Mouse (Mus musculus): ENCODE measurements around the gene Cox6a1.

DNA sequence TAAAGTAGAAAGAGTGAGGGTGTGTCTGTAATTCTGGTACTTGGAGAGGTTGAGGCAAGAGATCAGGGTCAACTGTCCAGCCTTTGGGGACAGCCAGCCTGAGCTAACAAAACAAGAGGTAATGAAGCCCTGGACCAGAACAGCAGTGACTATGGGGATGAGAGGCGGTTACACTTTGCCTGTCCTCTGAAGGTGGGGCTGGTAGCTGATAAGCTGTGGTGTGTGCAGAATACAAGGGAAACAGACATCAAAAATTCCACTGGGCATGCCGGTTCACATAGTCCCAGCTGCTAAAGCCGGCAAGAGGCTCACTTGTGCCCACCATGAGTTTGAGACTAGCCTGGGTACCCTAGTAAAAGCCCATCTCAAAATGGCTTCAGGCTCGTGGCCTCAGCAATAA lies 36.4 kb downstream of the Cox6a1 start:
- no peak for TF ChIP-seq CTCF (IDR thresholded peaks at IDR 0.05; ENCODE audit: borderline replicate concordance, insufficient read depth, low read depth, low read length)
- no peak for TF ChIP-seq POLR2A (IDR thresholded peaks at IDR 0.05; ENCODE audit: borderline replicate concordance, insufficient read depth, low read length)

Measured in cerebellum, adult 2 months (tissue).